ENCODE assay signal across 20 mouse cellular contexts in genomic region chr6:97961776-97962175, GRCm38 (mm10).
"Had no signal": no experiment of that assay in that cellular context is flagged by ENCODE, and none has a peak within 500 bp of the region (broad histone marks: within the 10 kb centered on the region; RNA-seq: fewer than 3 reads in every experiment).

No protein-coding gene starts in this region.

- H3K9ac ChIP-seq: limb, embryonic 12.5 days; limb, embryonic 15.5 days; liver, embryonic 14.5 days; liver, postnatal 0 days; lung, embryonic 14.5 days; midbrain, embryonic 13.5 days; neural tube, embryonic 13.5 days had no signal

- ATAC-seq: liver, postnatal 0 days; lung, postnatal 0 days; midbrain, embryonic 13.5 days; midbrain, embryonic 16.5 days had no signal

- H3K4me1 ChIP-seq: limb, embryonic 15.5 days; midbrain, embryonic 13.5 days; neural tube, embryonic 13.5 days had no signal

- H3K4me2 ChIP-seq: limb, embryonic 12.5 days; limb, embryonic 15.5 days; liver, embryonic 11.5 days; lung, embryonic 14.5 days; midbrain, embryonic 13.5 days; neural tube, embryonic 13.5 days had no signal

- H3K36me3 ChIP-seq: limb, embryonic 12.5 days; limb, embryonic 15.5 days; midbrain, embryonic 10.5 days; midbrain, embryonic 13.5 days; neural tube, embryonic 13.5 days had no signal

- DNase-seq: kidney, postnatal 10 days; kidney, postnatal 36 days; layer of hippocampus, postnatal 36 days; liver, postnatal 0 days; lung, postnatal 36 days; thymus, adult 2 months; thymus, postnatal 14 days had no signal

- H3K27ac ChIP-seq: left cerebral cortex, adult 2 months; limb, embryonic 12.5 days; limb, embryonic 15.5 days; liver, embryonic 14.5 days; midbrain, embryonic 10.5 days; midbrain, embryonic 13.5 days; neural tube, embryonic 13.5 days had no signal

- H3K9me3 ChIP-seq: limb, embryonic 12.5 days; limb, embryonic 15.5 days; megakaryocyte, embryonic 14.5 days; midbrain, embryonic 10.5 days; midbrain, embryonic 13.5 days; neural tube, embryonic 13.5 days had no signal

- H3K27me3 ChIP-seq: limb, embryonic 12.5 days; limb, embryonic 15.5 days; megakaryocyte, embryonic 14.5 days; midbrain, embryonic 13.5 days; neural tube, embryonic 13.5 days had no signal

- H3K4me3 ChIP-seq: left cerebral cortex, adult 2 months; limb, embryonic 12.5 days; limb, embryonic 15.5 days; megakaryocyte, embryonic 14.5 days; midbrain, embryonic 10.5 days; midbrain, embryonic 13.5 days; myocyte; neural tube, embryonic 13.5 days had no signal
